Comparison of ENCODE assay signal across 9 mouse cellular contexts in genomic region chr7:47007109-47007780, GRCm38 (mm10). TPM values are rescaled to one million over a fixed set of nuclear protein-coding genes. Genes with fewer than 3 reads are reported as not detected.
DNase-seq lines count a peak whose midpoint lies in the region; ATAC-seq and TF ChIP-seq lines count a peak whose summit lies in the region.
"Had no signal": no experiment of that assay in that cellular context is flagged by ENCODE, and none has a peak within 500 bp of the region (broad histone marks: within the 10 kb centered on the region; RNA-seq: fewer than 3 reads in every experiment).

No protein-coding gene starts in this region.

- H3K4me2 ChIP-seq in midbrain, embryonic 14.5 days (ENCODE audit: low read length): peak overlapping the region; percentile 88

- TF ChIP-seq CTCF in spleen, adult 2 months (IDR thresholded peaks at IDR 0.05; ENCODE audit: extremely low read depth, insufficient read depth, insufficient read length, insufficient replicate concordance): no peak

- peak overlapping the region; percentile 65 for H3K9ac ChIP-seq in midbrain, embryonic 14.5 days (replicated peaks; ENCODE audit: low read length)

- peak; percentile 41 for DNase-seq in cerebellum, adult 11 months
- DNase-seq in cerebellum, adult 8-10 months: no peak
- no peak for DNase-seq in spleen, adult 2 months (ENCODE audit: low read depth in 1 of 2, low spot score in 2 of 2)
- DNase-seq in spleen, postnatal 4 days (ENCODE audit: low spot score in 2 of 2): no peak
- no peak for DNase-seq in midbrain, embryonic 14.5 days
- no peak for DNase-seq in layer of hippocampus, adult 18-20 months (ENCODE audit: low spot score in 2 of 2)
- DNase-seq in right cerebral cortex, postnatal 36 days (ENCODE audit: low spot score in 2 of 2): no peak

- H3K27ac ChIP-seq in spleen, adult 2 months (ENCODE audit: insufficient read depth, low read length): peak overlapping the region; percentile 89
- H3K27ac ChIP-seq in midbrain, embryonic 14.5 days (replicated peaks; ENCODE audit: low read depth, low read length): no peak overlapping the region

- no peak for TF ChIP-seq POLR2A in spleen, adult 2 months (IDR thresholded peaks at IDR 0.05; ENCODE audit: low read depth, low read length)

- no peaks in the 10 kb centered on the region for H3K27me3 ChIP-seq in spleen, adult 2 months (ENCODE audit: control insufficient read depth, insufficient read depth, low read length)
- H3K27me3 ChIP-seq in midbrain, embryonic 14.5 days (ENCODE audit: control insufficient read depth, insufficient read depth, low read length): no peaks in the 10 kb centered on the region

- H3K4me3 ChIP-seq in spleen, adult 2 months (ENCODE audit: extremely low read depth, insufficient read depth, insufficient read length): peak overlapping the region; percentile 79
- H3K4me3 ChIP-seq in midbrain, embryonic 14.5 days (replicated peaks; ENCODE audit: low read depth, low read length): peak overlapping the region; percentile 68

- no peaks in the 10 kb centered on the region for H3K9me3 ChIP-seq in midbrain, embryonic 14.5 days (ENCODE audit: control insufficient read depth, low read length)

- no peaks in the 10 kb centered on the region for H3K36me3 ChIP-seq in spleen, adult 2 months (ENCODE audit: control insufficient read depth, insufficient read depth, low read length)
- no peaks in the 10 kb centered on the region for H3K36me3 ChIP-seq in midbrain, embryonic 14.5 days (ENCODE audit: control insufficient read depth, insufficient read depth, low read length)

- H3K4me1 ChIP-seq in spleen, adult 2 months (ENCODE audit: control insufficient read depth, insufficient read depth, insufficient read length): peaks cover 4% of the 10 kb centered on the region; the same call in 1 of the 2 replicates
- H3K4me1 ChIP-seq in midbrain, embryonic 14.5 days (ENCODE audit: control insufficient read depth, insufficient read depth, low read length): peaks cover 30% of the 10 kb centered on the region

- 5% methylated on average over 21 of the region's 21 CpGs for WGBS in spleen, adult 2 months
- WGBS in midbrain, embryonic 14.5 days: 23% methylated on average over 21 of the region's 21 CpGs

- ATAC-seq in inflammation-experienced regulatory T-cells, adult 6 months: peak; percentile 8
- no peak for ATAC-seq in midbrain, embryonic 14.5 days (ENCODE audit: low FRiP score, low TSS enrichment)

RNA-seq across cellular contexts. Expression of gene Spty2d1, which starts 1.0 kb away (rescaled TPM):
- 3.8 and 4.9 TPM in 2 replicates for polyA plus RNA-seq in spleen, adult 2 months (2012; rRNA removed)
- polyA plus RNA-seq in inflammation-experienced regulatory T-cells, adult 6 months (2017; shearing (Covaris generic)): 10 to 100 TPM; 28.3 to 49.5 (median 29.4) TPM
- polyA plus RNA-seq in midbrain, embryonic 14.5 days (2014; fragmentation: Nextera tagmentation; extraction: Ambion mirVana): 5.8 and 8.9 TPM in 2 replicates
- total RNA-seq in layer of hippocampus, adult 18-20 months (2021): 10 to 100 TPM; 18.7 to 20.4 TPM

RNA-seq across cellular contexts. Expression of gene Gm9999, which starts 23.9 kb away (rescaled TPM):
- not detected in 2 replicates for polyA plus RNA-seq in spleen, adult 2 months (2012; rRNA removed)
- polyA plus RNA-seq in inflammation-experienced regulatory T-cells, adult 6 months (2017; shearing (Covaris generic)): not detected
- polyA plus RNA-seq in midbrain, embryonic 14.5 days (2014; fragmentation: Nextera tagmentation; extraction: Ambion mirVana): not detected in 2 replicates
- not detected for total RNA-seq in layer of hippocampus, adult 18-20 months (2021)
- total RNA-seq: hematopoietic stem cell, adult 5-6 weeks had no signal

RNA-seq across cellular contexts. Expression of gene Tmem86a, which starts 43.2 kb away (rescaled TPM):
- 57.1 and 60.7 TPM in 2 replicates for polyA plus RNA-seq in spleen, adult 2 months (2012; rRNA removed)
- polyA plus RNA-seq in inflammation-experienced regulatory T-cells, adult 6 months (2017; shearing (Covaris generic)): 1 to 10 TPM; 1.5 to 6.6 (median 3.8) TPM
- polyA plus RNA-seq in midbrain, embryonic 14.5 days (2014; fragmentation: Nextera tagmentation; extraction: Ambion mirVana): 18.5 and 19.7 TPM in 2 replicates
- 10 to 100 TPM in 1 of 2 experiments, 1 to 10 TPM in 1; 9.4 to 11.7 TPM for total RNA-seq in layer of hippocampus, adult 18-20 months (2021)

RNA-seq across cellular contexts. Expression of gene Uevld, which starts 48.9 kb away (rescaled TPM):
- 1.00 and 1.3 TPM in 2 replicates for polyA plus RNA-seq in spleen, adult 2 months (2012; rRNA removed)
- 10 to 100 TPM in 1 of 3 experiments, 1 to 10 TPM in 2; 7.7 to 12.0 (median 8.1) TPM for polyA plus RNA-seq in inflammation-experienced regulatory T-cells, adult 6 months (2017; shearing (Covaris generic))
- polyA plus RNA-seq in midbrain, embryonic 14.5 days (2014; fragmentation: Nextera tagmentation; extraction: Ambion mirVana): 3.9 and 7.1 TPM in 2 replicates
- total RNA-seq in layer of hippocampus, adult 18-20 months (2021): 10 to 100 TPM; 14.3 to 16.4 TPM
